Mouse (Mus musculus): ENCODE measurements around the gene Olfr1370. TPM values are rescaled to one million over a fixed set of nuclear protein-coding genes. Genes with fewer than 3 reads are reported as not detected.

The Olfr1370 gene
- not detected for polyA plus RNA-seq (2017; shearing (Covaris generic))

DNA sequence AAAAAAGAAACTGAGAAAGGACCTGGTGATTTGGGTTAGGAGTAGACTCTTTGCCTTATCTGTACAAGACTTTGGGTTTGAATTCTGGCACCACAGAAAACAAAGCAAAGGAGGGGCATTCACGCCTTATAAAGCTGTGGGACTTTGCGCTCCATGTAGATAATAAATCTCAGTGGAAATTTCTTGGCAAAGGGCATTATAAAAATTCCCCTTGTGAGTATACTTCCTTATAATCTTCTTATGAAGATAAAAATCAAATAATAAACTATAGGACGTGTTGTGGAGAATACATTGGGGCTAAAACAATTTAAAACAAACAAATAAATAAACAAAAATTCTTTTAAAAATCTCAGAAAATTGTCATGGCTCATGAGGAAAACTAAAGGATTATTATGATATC, at the start of gene Olfr1370:
Gene Olfr1370 (minus strand): TSS at position 101 of the 400 bp plus-strand sequence.

DNA sequence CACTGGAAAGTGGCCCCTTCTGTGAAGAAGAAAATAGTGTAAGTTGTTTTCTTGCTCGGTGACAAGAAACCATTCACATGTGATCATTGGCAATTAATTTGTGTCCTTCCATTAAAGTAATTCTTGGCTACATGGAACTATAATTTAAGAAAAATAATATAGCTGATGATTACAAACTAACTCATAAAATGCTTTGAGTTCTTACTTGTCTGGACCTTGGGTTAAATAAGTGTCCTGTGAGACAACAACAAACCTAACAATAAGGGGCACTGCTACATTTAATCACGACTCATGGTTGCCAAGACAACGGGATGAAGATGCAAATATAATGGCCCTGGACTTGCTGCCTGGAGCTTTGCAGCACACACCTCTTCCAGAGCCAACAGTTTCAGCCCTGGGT, 36.4 kb upstream of the Olfr1370 start, which contains the start of gene Olfr1369-ps1:
Gene Olfr1369-ps1 (plus strand): TSS at position 301 of the 400 bp plus-strand sequence.

Other genes starting within 250 kb of the Olfr1370 start
- gene Olfr1369-ps1, start 36.5 kb upstream of the Olfr1370 start, polyA plus RNA-seq (2017; shearing (Covaris generic)), result under 1 TPM; 0.07 TPM
- not detected for gene Olfr263, start 54.7 kb upstream of the Olfr1370 start, polyA plus RNA-seq (2017; shearing (Covaris generic))
- gene Olfr1368, start 70.9 kb upstream of the Olfr1370 start, polyA plus RNA-seq (2017; shearing (Covaris generic)), result not detected
- gene Trim27, start 104.5 kb upstream of the Olfr1370 start, polyA plus RNA-seq (2017; shearing (Covaris generic)), result 100 to 1,000 TPM; 118 to 119 TPM
- under 1 TPM; 0.29 to 0.31 TPM for gene Gpx5, start 217.8 kb upstream of the Olfr1370 start, polyA plus RNA-seq (2017; shearing (Covaris generic))
- gene Gpx6, start 237.2 kb upstream of the Olfr1370 start, polyA plus RNA-seq (2017; shearing (Covaris generic)), result under 1 TPM in 1 of 2 experiments, not detected in 1; 0.31 TPM